Mouse (Mus musculus): Measurements from ENCODE around the gene Rpl7a.
"Not testable (repeated sequence)": the region's sequence is repeated elsewhere in the genome, so short reads cannot be mapped to it uniquely, and the experiment has no call there.

The Rpl7a gene

DNA sequence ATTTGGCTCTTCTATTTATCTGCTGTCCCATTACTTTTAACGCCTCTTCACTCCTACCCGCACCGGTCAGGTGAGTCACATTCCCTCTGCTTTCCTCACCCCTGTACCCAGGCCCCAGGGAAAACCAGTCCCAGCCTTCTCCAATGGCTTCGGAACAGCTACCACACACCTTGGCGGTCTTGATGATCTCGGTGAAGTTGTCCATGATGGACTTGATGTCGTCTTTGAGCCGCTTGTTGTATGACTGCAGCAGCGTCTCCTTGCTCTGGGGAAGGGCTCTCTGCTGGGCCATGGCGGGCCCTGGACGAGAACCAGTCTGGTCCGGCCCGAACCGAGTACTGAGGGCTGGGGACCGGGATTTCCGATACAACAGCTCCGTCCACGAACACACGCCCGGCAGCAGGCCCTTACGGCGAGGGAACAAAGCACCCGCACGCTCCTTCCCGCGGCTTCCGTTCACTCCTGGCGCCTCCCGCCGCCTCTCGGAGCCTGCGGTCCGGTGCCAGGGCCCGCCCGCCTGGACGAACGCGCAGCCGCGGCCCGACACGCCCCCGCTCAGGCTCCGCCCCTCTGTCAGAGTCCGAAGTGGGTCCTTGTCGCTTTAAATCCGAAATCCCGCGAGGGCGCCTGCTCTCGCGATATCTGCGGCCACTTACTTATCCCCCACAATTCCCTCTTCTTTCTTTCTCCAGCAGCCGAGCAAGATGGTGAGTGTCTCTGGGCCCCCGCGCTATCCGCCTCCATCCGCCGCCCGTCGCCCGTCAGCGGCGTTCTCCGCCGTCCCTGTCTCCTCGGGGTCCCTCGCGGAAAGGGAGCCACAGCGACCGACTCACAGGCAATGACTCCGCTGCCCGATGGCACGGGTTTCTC, at the start of gene Rpl7a, which contains the start of gene Med22:
Gene Rpl7a, plus strand, starts transcription at position 641 of the 870 bp plus-strand sequence.
Gene Med22, minus strand, starts transcription at position 554 of the 870 bp plus-strand sequence.
- peak; percentile 100 for DNase-seq

DNA sequence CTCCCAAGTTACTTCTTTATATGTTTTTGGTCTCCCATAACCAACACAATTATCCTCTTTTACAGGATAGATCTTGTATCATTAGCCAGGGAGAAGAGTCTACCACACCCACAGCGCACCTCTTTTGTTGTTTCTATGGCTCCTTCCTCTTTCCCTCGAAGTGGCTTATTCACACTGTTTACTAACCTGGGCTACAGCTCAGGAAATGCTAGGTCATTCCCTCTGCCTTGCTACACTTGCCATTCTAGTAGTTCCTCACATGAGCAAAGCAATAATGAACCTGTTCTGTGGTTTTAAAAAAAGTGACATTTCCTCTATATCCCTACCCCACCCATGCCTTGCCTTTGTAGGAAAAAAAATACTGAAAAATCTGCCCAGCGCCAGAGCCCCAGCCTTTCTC, 47.7 kb upstream of the Rpl7a start:
- DNase-seq = no peak

DNA sequence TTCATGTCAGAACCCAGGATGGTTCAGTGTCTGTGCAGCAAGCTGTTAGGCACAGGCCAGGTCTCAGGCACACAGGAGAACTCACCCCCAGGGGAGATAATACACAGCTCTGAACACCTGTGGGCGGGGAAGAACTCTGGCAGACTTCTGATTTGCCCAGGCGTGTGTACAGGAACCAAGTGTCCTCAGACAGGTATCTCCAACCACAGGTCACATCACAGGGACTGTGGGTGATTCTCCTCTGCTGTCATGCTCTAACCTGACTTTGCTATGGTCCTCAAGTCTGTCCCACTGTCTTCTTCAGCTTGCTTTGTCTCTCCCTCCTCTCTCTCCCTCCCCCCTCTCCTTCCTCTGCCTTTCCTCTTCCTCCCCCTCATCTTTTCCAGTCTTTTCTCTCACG, 45.7 kb upstream of the Rpl7a start, which contains the start of gene Abo:
Gene Abo, minus strand, starts transcription at position 101 of the 400 bp plus-strand sequence.
- DNase-seq = no peak

DNA sequence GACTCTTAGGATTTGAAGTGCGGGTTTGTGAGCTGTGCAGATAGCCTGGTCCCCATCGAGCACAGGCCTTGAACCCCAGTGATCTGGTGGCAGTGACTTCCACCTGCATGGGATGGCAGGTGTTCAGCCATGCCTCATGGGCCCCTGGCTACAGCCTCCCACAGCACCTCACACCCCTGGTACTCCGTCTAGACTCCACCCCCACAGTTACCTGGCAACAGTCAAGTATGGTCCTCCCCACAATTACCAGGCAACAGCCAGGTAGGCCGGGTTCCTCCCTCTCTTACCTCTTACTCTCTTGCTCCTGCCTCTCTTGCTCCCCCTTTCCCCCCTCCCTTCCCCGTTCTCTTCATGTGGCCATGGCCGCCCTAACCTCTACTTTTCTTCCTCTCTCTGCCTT, 39.9 kb upstream of the Rpl7a start:
- no peak for DNase-seq

DNA sequence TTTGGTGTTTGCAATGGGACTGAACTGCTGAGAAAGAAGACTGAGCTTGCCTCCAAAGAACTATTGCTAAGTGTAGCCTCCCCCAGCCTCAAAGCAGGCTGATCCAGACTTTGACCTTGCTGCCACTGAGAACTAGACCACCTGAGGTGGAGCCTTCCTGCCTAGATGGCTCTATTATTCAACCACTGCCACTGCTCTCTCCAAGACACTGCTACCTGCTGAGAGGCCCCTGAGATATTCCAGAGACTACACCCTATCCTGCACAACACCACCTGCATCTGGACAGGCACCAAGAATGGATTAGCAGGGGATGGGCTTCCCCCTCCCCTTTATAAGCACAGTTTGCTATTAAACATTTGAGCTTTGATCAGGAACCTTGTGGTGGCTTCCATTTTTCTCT, 32.0 kb upstream of the Rpl7a start:
- DNase-seq = no peak

DNA sequence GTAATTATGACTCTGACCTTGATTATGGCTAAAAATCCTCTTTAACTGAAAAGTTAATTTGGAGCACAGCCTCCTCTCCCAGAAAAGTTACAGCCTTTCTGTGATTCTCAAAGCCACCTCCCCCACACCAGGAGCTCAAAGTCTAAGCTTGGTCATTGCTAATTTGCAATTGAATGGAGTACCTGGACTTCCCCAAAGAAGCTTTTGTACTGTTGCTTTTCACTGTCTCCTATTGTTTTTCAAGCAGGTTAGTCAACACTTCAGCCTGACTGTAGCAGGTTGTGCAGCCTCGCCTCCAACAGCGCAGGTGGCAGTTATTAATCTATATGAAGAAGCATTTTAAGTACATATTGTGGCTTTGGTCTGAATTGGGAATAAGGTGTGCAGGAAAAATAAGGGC, 25.0 kb upstream of the Rpl7a start:
- not testable (repeated sequence) for DNase-seq

DNA sequence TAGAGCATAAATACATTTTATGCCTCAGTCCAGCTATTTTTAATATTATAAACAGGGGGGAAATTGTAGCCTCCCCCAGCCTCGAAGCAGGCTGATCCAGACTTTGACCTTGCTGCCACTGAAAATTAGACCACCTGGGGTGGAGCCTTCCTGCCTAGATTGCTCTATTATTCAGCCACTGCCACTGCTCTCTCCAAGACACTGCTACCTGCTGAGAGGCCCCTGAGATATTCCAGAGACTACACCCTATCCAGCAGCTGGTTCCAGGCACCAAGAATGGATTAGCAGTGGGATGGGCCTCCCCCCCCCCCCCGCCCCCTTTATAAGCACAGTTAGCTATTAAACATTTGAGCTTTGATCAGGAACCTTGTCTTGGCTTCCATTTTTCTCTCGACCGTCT, 24.4 kb upstream of the Rpl7a start:
- DNase-seq = not testable (repeated sequence)

DNA sequence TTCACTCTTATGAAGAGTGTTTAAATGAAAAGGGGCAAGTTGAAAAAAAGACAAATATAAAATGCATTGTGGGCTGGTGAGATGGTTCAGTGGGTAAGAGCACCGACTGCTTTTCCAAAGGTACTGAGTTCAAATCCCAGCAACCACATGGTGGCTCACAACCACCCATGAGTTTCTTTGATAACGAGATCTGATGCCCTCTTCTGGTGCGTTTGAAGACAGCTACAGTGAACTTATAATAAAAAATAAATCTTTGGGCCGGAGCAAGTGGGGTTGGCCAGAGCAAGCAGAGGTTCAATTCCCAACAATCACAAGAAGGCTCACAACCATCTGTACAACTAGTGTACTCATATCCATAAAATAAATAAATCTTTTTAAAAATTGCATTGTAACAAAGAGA, 14.7 kb upstream of the Rpl7a start:
- DNase-seq = no peak

DNA sequence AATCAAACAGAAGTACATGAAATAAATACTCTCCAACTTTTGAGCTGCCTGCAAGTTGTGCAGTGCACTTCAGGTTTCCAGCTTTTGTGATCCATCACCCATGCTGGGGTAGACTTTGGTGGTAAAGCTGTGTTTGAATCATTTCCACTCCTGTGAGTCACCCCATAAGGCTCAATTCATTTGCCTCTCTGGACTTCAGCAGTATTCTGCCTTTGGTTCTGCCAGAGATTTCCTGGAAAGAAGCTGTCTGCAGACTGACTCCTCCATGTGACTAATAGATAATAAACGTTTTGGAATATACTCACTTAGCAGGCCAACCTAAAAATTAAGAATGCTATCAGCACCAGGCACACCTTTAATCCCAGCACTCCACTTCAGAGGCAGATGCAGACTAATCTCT, 9.8 kb upstream of the Rpl7a start:
- DNase-seq = no peak

DNA sequence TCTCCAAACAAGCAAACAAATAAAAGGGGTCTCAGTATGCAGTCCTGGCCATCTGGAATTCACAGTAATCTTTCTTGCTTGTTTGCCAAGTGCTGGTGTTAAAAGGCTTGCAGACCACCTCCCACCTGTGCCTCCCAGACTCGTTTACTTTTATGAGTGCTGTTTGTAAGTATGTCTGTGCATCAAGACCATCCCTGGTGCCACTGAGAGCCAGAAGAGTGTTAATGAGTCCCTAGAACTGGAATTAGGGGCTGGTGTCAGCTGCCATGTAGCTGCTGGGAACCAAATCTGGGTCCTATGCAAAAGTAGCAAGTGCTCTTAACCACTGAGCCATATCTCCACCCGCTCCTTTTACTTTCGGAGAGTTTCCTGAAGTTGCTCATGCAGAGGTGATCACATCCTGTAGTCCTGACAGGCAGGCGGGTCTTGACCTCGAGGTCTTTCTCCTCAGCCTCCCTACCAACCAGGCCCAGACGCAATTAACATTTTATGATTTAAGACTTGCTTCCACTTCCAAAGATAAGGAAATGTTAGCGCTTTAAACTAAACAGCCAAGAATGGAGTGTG, 8.6 kb upstream of the Rpl7a start:
- no peak for DNase-seq

DNA sequence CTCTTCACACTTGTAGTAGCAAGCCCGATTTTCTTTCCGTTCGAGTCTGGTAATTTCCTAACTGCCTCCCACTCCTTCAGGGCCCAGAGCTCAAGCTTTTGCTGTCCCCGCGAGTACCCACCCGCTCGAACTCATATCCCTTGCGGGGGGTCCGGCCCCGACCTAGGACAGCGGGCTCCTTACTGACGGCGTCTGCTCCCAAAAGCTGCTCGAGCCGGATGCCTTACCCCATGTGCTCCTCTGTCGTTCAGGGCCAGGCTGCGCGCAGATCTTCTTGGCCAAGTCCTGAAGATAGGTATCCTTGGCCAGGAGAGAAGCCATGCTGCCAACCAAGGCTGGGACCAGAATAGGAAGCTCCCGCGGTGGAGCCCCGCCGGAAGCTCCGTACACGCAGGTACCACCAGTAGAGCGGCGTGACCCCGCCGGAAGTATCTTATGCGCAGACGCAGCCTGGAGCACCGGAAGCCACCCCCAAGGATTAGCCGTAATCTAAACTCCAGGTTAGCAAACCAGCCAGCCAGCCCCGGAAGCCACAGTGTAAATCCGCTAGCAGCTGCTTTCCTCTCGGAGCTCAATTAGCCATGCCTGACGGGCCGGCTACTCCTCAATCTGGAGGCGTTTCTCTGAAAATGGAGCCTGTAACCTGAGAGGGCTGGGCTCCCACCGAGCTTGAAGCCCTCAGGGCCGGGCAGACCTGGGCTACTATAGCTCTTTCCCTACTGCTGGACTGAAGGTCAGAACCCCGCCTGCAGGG, 7.9 kb upstream of the Rpl7a start, which contains the start of gene Surf6:
Gene Surf6, minus strand, starts transcription at position 413 of the 754 bp plus-strand sequence.
- peak; percentile 91 for DNase-seq

DNA sequence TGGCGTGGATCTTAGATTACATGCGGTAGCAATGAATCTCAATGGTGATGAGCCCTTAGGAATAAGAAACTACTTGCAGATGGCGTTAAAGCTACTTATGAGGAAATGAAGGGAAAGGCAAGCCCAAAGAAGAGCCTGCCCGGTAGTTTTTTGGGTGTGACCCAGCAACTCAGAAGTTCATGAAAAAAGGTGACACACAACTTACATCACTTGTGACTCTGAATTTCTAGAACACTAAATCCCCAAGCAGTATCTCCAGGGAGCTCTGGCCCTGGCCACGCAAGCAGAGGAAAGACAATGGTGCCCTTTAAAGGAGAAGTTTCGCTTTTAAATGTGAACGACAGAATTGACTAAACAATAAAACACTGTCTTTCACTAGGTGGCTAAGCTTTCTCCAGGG, 7.3 kb upstream of the Rpl7a start:
- no peak for DNase-seq

DNA sequence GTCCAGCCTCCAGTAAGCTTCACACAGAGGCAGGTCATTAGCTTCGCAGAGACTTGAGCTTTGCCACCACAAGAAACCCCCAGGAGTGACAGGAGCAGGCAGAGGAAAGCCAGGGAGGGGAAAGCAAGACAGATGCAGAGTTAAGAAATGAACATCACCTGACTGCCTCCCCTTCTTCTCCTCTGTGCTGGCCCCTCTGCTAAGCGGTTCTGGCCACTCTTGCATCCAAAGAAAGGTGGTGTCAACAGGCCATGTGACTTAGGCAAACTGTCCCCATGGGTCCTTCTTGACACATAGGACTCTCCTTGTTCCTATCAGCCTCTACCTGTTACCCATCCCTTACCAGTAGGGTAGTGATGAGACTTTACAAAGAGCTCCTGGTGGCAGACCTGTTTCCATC, 4.6 kb upstream of the Rpl7a start:
- DNase-seq = no peak

DNA sequence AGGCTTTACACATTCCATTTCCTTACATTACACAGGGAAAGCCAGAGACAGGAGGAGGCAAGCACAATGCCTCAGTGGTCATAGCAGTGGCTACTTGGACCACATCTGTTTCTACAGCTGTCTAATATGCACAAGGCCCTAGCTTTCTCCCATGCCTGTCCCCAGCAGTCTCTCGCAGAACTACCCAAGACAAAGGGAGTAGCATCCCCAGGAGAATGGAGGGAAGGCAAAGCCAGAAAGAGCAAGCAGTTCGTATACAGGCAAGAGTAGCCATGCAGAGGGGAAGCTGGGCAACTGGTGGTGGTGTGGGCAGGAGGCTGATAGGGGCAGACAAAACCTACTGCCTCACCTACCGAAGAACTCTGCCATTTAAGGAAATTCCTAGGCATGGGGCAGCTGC, 4.1 kb upstream of the Rpl7a start:
- DNase-seq = no peak

DNA sequence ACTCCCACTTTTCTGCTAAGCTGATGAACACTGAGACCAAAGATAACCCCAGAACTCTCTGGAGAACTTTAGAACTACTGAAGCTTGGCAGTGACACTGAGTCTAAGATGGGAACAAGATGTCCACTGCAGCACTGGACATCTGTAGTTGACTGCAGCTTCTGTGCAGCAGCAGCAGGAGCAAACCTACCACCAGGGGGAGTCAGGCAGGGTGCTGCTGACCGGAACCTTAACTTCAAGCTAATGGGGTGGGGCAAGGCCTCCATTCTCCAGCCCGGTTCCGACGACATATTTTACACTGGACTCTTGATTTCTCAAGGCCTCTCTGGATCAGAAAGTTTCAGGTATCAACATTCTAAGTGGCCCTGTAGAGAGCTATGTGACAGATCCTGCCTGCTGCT, 3.5 kb upstream of the Rpl7a start:
- peak; percentile 37 for DNase-seq

DNA sequence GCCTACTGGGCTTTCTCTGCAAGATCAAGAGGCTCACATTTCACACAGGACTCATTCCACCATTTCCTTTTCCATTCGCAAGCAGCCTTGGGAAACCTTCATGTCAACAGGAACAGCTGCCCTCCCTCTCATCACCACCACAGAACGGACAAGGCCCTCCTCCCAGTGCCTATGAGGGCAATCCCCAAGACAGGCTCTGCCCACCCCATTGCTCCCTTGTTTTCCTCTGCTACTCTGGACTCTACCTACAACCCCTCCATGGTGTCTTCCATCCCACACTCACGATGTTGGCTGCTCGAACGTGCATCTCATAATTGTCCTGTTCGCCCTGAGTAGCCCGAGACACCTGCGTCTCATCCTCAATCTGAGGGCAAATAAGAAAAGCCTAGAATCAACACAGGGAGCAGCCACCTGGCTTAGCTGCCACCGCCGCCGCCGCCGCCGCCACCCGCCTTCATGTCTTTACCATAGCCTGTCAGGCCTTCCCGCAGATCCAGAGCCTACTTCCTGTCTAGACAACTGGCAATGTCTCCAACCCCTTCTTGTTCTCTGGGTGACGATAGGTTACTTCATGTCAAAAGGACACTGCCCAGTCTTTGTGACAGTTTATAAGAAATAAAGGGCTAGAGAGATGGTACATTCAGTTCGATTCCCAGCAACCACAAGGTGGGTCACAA, 1.7 kb upstream of the Rpl7a start:
- DNase-seq = no peak

DNA sequence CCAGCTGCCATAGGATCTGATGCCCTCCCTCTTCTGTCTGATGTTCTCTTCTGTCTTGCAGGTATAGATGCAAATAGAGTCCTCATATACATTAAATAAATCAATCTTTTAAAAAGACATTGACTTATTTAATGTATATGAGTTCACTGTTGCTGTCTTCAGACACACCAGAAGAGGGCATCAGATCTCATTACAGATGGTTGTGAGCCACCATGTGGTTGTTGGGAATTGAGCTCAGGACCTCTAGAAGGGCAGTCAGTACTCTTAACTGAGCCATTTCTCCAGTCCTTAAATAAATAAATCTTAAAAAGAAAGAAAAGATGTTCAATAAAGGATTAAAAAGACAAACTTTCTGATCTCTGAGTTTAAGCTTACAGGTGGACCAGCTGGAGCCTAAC, 1.2 kb upstream of the Rpl7a start:
- DNase-seq = no peak

DNA sequence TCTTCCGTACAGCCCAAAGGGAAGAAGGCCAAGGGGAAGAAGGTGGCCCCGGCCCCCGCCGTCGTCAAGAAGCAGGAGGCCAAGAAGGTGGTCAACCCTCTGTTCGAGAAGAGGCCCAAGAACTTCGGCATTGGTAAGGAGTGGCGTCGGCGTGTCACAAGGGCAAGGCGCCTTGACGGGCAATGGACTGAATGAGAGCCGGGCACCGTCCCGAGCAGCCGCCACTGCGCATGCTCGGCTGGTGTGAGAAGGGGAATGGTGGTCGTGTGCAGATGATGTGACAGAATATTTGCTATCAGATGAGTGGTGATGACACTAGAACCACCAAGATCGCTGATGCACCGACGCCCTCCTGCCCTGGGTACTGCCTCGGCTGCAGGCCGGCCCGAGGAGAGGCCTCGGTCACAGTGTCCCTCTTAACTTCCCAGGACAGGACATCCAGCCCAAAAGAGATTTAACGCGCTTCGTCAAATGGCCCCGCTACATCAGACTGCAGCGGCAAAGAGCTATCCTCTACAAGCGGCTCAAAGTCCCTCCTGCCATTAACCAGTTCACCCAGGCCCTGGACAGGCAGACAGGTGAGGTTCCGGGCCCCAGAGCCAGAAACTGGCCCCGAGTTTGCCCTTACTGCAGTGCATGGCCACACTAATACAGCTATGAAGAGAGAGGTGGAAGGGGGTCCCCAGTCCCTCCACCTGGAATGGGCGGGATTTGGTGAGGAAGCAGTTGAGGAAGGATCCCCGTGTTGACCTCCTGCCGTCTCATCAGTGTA, 616 bp downstream of the Rpl7a start:
- peak; percentile 70 for DNase-seq

DNA sequence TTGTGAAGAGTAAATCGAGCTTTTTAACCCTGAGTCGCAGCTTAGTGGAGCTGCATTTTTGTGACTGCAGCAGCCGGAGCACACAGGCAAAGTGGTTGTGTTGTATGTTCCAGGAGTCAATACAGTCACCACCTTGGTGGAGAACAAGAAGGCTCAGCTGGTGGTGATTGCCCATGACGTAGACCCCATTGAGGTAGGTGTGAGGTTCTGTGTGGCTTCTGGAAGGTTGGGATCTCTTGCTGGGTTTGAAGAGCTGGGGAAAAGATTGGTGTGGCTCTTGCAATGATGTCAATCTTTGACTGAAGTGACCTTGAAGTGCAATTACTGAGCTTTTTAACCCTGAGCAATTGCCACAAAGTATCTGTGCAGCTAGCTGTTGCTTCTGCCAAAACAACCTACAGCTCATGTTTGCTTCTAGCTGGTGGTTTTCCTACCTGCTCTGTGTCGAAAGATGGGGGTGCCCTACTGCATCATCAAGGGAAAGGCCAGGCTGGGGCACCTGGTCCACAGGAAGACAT, 1.7 kb downstream of the Rpl7a start:
- no peak for DNase-seq

DNA sequence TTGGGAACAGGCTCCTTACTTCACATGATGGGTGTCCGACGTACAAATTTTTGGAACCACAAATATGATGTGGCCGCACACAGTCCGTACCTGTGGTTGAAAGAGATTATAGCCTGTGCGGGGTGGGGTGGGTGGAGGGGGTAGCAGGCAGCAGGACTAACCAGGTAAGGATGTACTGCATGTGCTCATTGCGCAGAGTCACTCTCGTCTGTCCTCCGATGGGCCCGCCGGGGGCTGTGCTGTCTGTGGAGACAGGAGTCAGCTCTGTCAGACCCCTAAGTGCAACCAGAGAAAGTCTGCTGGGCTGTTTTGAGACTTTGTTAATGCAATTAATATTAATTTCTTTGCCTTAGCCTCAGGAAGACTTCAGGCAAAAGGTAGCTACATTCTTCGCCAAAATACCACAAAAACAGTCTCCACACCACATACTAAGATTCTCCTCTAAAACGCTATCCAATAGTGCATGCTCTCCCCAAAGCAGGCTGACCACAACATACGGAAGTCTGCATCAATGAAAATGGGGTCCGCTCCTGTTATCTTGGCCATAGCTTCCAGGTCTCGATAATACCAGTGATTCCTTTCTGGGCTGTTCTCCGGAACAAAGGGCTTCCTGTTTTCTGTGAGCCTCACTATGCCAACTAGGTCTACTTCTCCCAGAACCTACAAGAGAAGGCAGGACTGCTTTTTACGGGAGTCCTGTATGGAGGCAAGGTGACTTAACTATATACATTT, 3.0 kb downstream of the Rpl7a start:
- DNase-seq = no peak

Measured in right cerebral cortex, postnatal 14 days (tissue).